Mouse (Mus musculus) forelimb bud, embryonic 11.5 days (tissue): ENCODE results near the gene Zfp180.
A peak's percentile ranks its signal among the peaks of the same experiment; 100 is the strongest.
"Not testable (repeated sequence)": the region's sequence is repeated elsewhere in the genome, so short reads cannot be mapped to it uniquely, and the experiment has no call there.

Experiments used
- DNase-seq: peaks from one replicate; pipeline ENCODE4 v3.0.0-alpha.2; 2012; ENCODE audit warnings: low read depth, low spot score

Zfp180 gene

DNA sequence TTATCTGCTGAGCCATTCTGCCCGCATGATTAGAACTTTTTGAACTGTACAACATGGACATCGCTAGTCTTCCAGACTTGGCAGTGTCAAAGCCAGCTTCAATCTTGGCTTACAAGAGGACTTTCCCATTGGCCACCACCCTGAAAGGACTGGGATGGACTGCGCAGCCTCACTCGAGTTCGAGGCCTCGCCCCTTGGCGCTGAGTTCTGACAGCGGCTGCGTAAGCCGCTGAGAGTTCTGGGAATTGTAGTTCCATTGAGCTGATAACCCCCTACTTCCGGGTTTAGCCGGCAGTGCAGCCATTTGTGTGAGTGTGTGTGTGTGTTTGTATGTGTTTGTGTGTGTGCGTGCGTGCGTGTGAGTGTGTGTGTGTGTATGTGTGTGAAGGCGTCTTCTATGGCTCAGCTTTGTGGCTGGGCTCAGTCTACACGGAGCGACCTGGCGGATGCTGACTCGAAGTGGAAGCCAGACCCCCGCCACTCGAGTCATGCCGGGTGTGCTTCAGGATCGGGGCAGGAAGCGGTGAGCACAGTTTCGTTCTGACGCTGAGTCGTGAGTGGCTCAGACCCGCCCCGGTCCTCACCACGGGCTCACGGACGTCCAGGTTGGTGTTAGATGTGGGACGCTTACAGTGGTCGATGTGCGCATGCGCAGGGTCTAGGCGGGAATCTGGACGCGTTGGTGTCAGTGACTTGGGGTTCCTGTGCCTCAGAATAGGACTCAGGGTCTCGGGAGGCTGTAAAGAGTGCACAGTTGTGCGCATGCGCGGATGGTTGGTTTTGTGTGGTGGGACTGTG is at the start of gene Zfp180:
Zfp180 (plus strand) TSS at position 291 of the 798 bp plus-strand sequence.
- DNase-seq = peak; percentile 97

DNA sequence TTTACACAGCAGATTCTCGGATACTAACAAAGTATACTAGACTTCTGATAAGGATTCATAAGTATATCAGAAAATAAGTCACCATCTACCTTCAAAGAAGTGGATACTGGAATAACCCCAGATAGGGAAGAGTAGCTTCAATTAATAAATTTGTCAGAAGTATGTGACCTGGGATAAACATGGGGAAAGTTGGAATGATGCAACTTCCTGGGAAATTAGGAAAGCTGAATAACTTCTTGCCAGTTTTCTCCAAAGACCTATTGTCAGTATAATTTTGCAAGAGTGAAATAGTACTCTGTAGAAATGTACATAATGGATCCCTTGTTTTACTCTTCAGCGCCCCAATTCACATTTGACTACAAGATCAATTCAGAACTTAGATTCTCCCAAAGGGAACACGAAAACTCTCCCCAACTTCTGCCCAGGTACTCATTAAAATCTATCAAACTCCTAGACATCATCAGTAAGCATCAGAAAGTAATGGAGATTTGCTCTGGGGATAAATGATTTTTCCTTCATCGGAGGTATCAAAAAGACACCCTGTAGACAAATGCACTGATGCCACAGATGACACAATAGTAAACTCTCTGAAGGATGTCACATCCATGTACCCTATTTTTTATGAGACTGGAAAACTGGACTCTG is 28.9 kb upstream of the Zfp180 start, which contains the start of gene Vmn1r183:
Vmn1r183 (plus strand) TSS at position 595 of the 645 bp plus-strand sequence.
- no peak for DNase-seq

DNA sequence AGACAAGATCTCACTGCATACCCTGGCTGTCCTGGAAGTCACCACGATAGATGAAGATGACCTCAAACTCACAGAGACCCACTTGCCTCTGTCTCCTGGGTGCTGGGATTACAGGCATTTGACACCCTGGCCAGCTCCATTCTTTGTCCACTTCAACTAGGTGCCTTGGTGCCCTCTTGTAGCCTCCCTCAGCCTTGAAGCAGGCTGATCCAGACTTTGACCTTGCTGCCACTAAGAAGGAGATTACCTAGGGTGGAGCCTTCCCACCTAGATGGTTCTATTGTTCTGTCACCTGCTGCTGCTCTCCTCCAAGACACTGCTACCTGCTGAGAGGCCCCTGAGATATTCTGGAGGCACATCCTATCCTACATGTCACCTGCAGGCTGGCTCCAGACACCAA is 7.3 kb upstream of the Zfp180 start:
- DNase-seq = not testable (repeated sequence)

DNA sequence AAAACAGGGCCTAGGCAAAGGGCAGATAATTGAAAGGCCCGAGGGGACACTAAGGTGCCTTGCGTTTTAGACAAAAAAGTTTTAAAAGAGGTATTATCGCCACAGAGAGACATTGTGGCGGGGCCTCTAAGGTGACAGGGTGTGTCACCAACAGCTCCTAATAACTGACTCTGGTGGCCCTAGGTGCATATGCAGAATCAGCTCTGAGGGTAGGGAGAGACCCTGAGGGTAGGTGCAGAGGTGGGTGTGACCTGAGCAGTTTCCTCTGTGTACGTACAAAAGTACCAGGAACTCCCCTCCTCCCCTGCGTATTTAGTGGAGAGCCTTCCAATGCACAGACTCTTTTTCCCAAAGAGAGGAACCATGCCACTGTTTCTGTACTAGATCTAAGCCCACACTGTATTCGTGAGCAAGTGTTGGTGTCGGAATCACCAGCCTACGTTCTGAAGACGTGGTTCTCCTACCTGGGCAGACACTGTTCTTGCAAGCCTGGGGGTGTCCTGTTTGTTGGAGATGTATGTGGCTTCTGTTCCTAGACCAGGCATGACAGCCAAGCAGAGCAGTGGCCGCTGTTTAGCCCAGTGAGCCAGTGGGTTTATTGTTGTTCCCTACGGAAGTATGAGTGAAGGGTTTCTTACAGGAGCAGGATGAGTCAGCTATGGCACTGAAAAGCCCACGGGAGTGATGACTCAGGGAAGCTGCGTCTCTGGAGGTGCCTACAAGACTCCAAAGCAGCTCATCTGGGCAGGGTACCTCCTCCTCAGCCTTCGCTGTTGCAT is 922 bp downstream of the Zfp180 start:
- DNase-seq = no peak

DNA sequence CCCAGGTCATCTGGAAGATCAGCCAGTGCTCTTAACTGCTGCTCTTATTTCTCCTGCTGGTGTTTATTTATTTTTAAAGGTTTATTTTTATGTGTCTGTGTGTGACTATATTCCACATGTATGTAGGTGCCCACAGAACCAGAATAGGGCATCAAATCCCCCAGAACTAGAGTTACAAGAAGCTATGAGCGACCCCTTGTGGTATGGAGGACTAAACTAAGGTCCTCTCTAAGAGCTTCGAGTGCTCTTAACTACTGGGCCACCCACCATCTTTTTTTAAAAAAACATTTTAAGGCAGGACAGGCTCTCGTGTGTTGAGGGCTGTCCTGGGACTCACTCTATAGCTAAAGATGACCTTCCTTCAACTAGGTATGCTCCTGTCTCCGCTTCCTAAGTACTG is 5.1 kb downstream of the Zfp180 start:
- no peak for DNase-seq

DNA sequence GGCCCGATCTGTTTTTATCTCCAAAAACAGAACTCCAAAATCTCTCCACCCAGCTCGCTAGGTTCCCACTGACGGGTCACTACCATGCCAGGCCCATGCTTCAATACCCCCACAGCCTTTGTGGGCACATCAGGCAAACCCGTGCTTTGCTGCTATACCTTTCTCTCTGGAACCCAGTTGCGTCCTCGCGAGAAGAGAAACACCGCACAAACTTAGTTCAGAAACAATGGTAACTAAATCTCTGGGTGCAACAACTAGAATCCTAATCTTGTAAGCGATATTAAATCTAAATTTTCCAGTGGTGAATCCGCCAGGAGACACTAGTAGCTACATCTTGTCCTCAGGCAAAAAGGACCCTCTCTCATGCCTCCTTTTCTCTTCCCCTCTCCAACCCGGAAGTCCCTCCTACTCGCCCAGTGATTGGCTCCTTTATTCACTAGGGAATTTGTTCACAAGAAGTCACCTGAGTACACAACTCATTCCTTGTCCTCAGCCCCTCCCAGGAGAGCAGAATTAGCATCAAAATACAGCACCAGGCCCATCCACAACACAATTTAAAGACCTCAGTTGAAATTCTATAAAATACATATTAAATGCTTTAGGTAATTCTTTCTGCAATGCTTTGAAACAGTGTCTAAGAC is 5.9 kb downstream of the Zfp180 start:
- no peak for DNase-seq

DNA sequence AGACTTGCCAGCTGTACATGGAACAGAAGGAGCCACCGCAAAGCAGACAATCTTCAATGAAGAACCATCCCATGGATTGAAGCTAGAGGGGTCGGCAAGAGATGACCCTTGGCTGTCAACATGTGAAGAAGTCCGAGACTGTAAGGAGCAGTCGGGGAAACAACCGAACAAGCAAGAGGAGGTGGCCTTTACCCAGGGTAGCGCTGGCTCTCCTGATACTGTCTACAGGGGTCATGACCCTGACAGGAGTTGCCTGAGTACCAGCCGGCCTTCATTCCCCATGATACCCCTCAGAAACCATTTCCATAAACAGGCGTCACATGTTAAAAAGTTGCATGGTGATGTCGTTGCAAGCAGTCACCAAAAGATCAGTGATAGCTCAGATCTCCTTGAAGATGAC is 22.7 kb downstream of the Zfp180 start:
- DNase-seq = no peak

DNA sequence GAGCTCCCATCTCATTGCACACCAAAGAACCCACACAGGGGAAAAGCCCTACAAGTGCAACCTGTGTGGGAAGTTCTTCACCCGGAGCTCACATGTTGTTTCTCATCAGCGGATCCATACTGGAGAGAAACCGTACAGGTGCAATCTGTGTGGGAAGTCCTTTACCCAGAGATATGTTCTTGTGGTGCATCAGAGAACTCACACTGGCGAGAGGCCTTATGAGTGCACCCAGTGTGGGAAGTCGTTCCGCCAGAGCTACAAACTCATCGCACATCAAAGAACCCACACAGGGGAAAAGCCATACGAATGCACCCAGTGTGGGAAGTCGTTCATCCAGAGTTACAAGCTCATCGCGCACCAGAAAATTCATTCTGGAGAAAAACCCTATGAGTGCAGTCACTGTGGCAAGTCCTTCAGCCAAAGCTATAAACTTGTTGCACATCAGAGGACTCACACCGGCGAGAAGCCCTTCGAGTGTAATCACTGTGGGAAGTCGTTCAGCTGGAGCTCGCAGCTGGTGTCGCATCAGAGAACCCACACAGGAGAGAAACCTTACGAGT is 23.5 kb downstream of the Zfp180 start:
- no peak for DNase-seq

DNA sequence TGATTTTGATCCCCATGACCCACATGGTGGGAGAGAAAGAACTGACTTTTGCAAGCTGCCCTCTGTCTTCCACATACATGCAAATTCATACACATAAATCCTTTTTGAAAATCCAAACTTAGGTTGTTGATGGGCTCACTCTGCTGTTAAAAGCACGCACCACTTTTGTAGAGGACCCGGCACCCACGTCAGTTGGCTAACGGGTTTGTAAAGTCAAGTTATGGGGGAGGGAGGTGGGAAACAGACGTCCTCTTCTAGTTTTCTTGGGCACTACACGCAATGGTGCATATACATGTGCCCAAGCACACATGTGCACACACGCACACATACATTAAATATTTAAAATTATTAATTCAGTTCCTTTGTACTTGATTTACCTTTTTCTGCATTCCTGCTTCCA is 29.1 kb downstream of the Zfp180 start:
- DNase-seq = no peak

DNA sequence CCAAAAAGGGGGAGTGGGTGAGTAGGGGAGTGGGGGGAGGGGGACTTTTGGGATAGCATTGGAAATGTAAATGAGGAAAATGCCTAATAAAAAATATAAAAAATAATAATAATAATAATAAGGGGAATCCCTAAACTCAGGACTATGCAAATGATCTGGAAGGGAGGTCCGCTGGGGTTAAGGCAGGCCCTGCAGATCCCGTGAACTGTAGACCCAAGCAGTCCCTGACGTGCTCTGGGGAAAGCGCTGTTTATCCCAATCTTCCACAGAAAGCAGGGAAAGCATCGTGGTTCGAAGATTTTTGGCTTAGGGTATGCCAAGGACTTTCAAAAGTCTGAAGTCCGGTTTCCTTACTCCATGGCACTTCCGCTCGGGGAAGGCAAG is 30.0 kb downstream of the Zfp180 start:
- DNase-seq = no peak

DNA sequence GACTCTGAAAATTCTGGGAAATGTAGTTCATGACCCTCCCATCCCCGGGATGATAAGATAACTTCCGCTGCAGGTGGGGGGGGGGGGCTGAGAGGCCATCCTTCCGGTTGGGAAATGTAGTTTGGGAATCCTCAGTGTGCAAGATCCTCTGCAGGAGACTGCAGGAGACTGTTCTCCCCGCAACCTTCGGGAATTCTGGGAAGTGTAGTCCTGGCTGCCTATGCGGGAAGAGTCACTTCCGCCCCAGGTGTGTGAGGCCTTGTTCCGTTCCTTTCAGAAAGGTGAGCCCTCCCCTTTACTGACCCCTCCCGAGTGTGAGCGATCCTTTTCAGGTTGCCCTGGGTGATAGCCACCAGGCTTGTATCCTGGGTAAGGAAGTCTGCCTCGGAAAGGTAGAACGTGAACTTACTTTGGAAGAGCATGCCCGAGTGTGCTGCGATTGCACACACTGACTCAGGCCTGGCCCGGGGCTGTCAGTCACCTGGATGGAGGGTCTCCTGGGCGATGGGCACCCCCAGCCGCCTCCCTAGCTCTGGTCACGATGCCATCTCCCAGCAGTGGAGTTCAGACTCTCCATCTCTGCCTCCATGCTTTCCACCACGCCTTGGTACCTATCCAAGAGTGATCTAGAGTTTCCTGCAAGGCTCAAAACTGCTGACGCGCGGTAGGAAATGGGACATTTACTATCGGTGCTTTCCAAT is 30.6 kb downstream of the Zfp180 start, which contains the start of gene Zfp112:
Zfp112 (plus strand) TSS at position 159 of the 701 bp plus-strand sequence.
- DNase-seq = peak; percentile 76

DNA sequence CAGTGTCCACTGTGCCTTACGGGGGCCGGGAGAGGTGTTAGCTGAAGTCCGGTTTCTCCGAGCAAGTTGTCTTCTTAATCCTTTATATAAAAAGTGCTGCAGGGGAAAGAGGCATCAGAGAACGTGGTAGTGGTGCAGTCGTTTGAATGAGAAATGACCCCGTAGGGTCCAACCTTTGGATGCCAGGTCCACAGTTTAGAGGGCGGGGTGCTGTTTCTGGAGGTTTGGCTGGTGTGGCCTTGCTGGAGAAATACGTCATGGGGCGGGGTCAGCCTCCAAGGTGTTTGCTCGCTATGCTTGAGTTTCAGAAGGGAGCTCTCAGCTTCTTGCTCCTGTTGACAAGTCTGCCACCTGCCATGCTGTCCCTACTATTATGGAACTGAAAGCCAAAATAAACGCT is 31.3 kb downstream of the Zfp180 start:
- DNase-seq = peak; percentile 36

DNA sequence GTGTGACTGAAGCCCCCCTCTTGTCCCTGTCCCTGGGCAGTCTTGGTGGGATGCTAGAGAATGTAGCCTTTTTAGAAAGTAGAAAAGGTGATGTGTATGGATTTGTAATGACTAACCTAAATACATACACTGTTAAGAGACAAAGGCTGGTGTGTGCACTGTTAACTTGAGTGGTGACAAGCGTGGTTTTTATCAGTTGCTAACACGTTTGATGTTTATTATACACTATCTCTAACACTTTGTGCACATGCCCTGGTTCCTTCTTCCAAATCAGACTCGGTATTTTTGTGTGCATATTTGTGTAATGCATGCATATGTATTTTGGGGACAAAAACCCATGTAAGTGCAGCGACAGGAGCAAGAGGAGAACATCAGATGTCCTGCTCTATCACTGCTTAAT is 34.9 kb downstream of the Zfp180 start:
- no peak for DNase-seq

DNA sequence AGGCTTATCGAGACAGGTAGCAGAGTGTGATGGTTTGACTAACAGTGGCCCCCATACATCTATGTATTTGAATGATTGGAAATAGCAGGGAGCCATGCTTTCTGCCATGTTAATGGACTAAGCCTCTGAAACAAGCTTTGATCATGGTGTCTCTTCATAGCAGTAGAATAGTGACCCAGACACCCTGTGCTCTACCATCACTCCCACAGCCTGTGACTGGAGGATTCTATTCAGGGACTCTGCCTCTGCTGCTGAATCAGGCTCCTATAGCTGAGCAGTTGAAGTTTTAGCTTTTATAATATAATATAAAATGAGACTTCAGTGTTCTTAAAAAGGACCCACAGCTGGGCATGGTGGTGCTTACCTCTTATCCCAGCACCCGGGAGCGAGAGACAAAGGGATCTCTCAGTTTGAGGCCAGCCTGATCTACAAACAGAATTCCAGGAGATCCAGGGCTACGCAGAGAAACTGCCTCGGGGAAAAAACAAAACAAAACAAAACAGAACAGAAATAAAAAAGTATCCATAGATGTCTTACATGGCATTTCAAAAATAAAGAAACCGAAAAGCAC is 51.8 kb downstream of the Zfp180 start:
- DNase-seq = no peak

DNA sequence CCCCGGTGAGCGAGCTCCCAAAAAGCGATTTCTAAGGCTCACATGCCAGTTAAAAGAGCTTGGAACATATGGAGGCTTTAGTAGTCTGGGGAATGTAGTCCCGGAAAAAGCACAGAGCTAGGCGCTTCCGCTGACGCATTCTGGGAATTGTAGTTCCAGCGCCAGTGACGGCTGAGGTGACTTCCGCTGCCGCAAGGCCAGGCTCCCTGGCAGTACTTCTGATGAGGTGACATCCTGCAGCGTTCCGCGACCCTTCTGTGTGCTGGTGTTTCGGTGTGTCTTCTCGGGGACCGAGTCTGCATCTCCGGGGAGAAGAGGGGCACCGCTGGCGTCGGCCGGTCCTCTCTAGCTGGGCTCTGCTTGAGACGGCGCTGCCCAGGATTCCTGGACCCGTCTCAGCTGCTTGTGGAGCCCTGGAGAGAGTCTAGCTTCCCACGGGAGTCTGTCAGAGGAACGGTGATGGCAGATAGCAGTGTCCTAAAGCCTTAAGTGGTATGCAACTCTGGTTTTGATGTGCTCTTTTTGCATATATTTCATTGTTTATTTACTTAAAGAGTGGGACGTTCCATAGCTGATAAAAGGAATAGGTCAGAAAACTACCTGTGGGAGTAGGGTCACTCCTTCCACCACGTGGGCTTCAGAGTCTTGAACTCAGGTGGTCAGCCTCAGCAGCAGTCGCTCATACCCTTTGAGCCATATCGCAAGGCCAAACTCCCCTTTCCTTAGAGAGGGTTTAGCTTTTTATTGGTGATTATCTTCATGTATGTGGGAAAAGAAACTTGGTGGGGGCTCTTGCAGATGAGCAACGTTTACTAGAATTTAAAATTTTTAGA is 52.5 kb downstream of the Zfp180 start, which contains the start of gene Zfp235:
Zfp235 (plus strand) TSS at position 174 of the 833 bp plus-strand sequence.
- DNase-seq = peak; percentile 86

DNA sequence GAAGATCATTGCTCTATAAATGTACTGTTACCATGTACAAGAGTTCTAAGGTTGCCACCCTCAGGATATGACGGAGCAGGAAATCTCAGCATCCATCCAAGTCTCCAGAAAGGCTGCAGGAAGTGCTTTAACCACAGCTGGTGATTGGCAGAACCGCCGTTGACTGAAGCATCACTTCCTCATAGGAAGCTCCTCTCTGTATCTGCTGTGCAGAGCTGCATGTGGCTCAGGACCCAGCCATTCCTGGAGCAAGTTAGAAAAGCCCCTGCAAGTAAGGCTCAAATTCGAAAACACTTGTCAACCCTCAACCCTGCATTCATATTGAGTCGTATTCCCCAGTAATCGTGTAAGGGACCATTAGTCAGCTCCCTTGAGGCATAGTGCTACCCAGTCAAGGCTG is 60.8 kb downstream of the Zfp180 start:
- DNase-seq = no peak

DNA sequence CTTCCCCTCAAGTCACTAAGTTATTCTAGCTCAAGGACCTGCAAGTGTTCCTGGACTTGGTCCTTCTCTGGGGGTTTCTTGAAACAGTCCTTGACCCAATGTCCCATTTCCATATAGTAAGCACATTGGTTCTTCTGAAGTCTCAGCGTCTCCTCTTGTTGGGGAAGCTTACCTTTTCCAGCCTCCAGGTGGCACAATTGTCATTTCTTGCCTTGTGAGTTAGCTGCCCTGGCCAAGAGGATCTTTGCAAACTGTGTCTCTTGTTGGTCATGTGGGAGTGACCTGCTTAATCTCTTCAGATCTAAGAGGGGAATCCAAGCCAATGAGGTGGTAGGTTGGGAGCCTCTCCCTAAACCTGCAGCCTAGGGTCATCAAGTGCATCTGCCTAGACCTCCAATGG is 71.5 kb downstream of the Zfp180 start:
- DNase-seq = peak; percentile 11
